Mouse (Mus musculus) kidney, postnatal 0 days (tissue): Measurements from ENCODE around the gene Sh3kbp1. TPM values are rescaled to one million over a fixed set of nuclear protein-coding genes. Genes with fewer than 3 reads are reported as not detected.

Experiments used
- ATAC-seq: fragments of 200-750 bp; cut with Nextera tagmentation; replicated peaks from 2 replicates; pipeline ENCODE4 v1.8.0; 2017; ENCODE audit warnings: low read depth, moderate number of reproducible peaks, moderate TSS enrichment, moderate library complexity; ENCODE audit not compliant: low FRiP score
- DNase-seq: peaks from one replicate; pipeline ENCODE4 v3.0.0-alpha.2; 2016; ENCODE audit warnings: low spot score
- H3K27ac ChIP-seq: fragments of 300-500 bp; sonication (generic); 2 replicates; pipeline ENCODE4 v1.5.1; 2014; ENCODE audit warnings: mild to moderate bottlenecking
- H3K27me3 ChIP-seq: fragments of 300-500 bp; sonication (generic); 2 replicates; pipeline ENCODE4 v1.6.1; 2014; ENCODE audit warnings: low read length, mixed read lengths; ENCODE audit not compliant: insufficient read depth
- H3K36me3 ChIP-seq: fragments of 300-500 bp; sonication (generic); 2 replicates; pipeline ENCODE4 v1.6.1; 2014; ENCODE audit warnings: low read length, mixed read lengths; ENCODE audit not compliant: insufficient read depth
- H3K4me1 ChIP-seq: fragments of 300-500 bp; sonication (generic); replicated peaks from 2 replicates; pipeline ENCODE4 v1.6.1; 2014; ENCODE audit warnings: antibody characterized with exemption, low read length, mixed read lengths; ENCODE audit not compliant: insufficient read depth
- H3K4me2 ChIP-seq: fragments of 300-500 bp; sonication (generic); 2 replicates; pipeline ENCODE4 v1.6.1; 2014; ENCODE audit warnings: mild to moderate bottlenecking, low read length, moderate library complexity, mixed read lengths
- H3K4me3 ChIP-seq: fragments of 300-500 bp; sonication (generic); replicated peaks from 2 replicates; pipeline ENCODE4 v1.5.1; 2014; ENCODE audit warnings: low read depth, low read length
- H3K9ac ChIP-seq: fragments of 300-500 bp; sonication (generic); 2 replicates; pipeline ENCODE4 v1.6.1; 2014; ENCODE audit warnings: low read depth, low read length
- H3K9me3 ChIP-seq: fragments of 300-500 bp; sonication (generic); replicated peaks from 2 replicates; pipeline ENCODE4 v1.6.1; 2016; ENCODE audit warnings: low read length, inconsistent platforms, mixed read lengths
- CTCF ChIP-seq: IDR thresholded peaks from 2 replicates; pipeline ENCODE4 v1.5.1; 2016; ENCODE audit warnings: antibody characterized with exemption, low read depth, mild to moderate bottlenecking, moderate library complexity
- WGBS: fragments of 180-500 bp; shearing (Covaris S2); extraction: QIAGEN DNeasy Blood & Tissue Kit; methylation state at CpG from one replicate; pipeline ENCODE4 v1.1.7; 2014; 5-methylcytosine and 5-hydroxymethylcytosine counted together
- polyA plus RNA-seq: library from polyadenylated mRNA; unstranded; fragments of >200 nt; fragmentation: Nextera tagmentation; extraction: Ambion mirVana; gene quantifications from 2 replicates; pipeline ENCODE4 v1.2.1, GENCODE M21; 2015

The Sh3kbp1 gene
- polyA plus RNA-seq, 1 experiment from 2014 or later: 31.5 TPM

DNA sequence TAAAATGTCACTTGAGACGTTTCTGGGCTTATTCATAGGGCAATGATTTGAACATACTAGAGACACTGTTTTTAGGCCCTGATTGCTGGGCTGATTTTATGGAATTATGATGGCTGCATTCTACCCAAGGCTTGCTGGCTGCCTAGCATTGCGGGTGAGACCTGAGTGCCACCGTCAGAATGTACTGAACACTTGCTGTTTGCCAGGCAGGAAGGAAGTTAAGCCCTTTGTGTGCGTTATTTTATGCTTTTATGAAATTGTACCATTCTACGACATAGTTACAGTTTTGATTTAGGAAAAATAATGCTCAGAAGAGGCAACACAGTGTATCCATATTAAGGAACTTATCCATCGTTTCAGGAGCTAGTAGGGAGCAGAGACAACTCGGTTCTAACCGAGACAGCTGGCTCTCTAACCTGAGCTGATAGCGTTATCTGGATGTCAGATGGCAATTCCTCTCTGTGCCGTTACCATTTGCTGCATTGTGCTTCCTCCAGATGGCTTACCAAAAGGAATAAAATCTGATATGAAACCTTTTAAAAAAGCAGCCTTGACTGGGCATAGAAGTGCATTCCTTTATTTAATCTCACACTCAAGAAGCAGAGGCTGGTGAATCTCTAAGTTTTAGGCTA lies 62.8 kb downstream of the Sh3kbp1 start:
- Histone ChIP-seq H3K27ac (no peak overlapping the region), H3K4me1 (no peaks in the 10 kb centered on the region), H3K9me3 (no peaks in the 10 kb centered on the region), H3K36me3 (no peaks in the 10 kb centered on the region), H3K4me2 (no peak overlapping the region), H3K9ac (no peak overlapping the region), H3K27me3 (no peaks in the 10 kb centered on the region), H3K4me3 (no peak overlapping the region)
- no peak for ATAC-seq
- no peak for TF ChIP-seq CTCF
- DNase-seq: no peak
- WGBS: 81% methylated on average over 10 of the region's 10 CpGs

DNA sequence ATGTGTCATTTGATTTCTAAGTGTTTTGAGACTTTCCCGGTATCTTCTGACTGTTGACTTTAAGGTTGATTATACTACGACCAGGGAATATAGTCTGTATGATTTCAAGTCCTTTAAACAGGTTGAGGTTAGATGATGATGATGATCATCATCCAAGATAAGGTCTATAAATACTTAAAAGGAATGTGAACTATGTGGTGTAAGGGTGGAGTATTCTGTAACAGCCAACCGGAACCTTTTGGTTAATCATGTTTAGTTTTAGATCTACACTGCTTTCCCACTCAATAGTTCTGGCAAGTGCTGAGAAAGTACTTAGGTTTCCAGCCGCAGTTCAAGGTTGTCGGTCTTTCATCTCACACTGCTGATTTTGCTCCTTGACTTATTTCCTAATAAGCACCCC lies 66.1 kb downstream of the Sh3kbp1 start:
- Histone ChIP-seq H3K4me2 (no peak overlapping the region), H3K4me1 (no peaks in the 10 kb centered on the region), H3K4me3 (no peak overlapping the region), H3K9me3 (no peaks in the 10 kb centered on the region), H3K36me3 (no peaks in the 10 kb centered on the region), H3K27ac (no peak overlapping the region), H3K27me3 (no peaks in the 10 kb centered on the region), H3K9ac (no peak overlapping the region)
- no peak for ATAC-seq
- TF ChIP-seq CTCF: no peak
- DNase-seq: no peak
- 77% methylated on average over 5 of the region's 5 CpGs for WGBS

DNA sequence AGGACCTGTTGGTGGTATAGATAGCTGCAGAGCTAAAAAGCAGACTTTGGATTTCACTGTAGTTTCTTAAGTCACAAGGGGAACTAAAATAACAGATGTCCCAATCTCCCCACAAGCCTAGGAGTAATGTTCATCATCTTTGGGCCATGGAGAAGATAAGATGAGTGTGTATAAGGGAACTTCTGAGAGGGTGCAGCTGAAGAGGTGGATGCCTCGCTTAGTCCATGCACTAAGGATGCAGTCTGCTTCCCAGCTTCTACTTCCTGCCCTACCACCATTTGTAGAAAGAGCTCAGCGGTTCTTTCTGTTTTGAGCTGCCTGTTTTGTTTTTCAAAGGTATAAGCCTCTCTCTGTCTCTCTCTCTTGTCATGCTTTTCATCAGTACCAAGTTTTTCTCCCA lies 69.5 kb downstream of the Sh3kbp1 start:
- no peak for TF ChIP-seq CTCF
- H3K36me3 ChIP-seq: no peaks in the 10 kb centered on the region
- ATAC-seq: no peak
- no peak overlapping the region for H3K9ac ChIP-seq
- WGBS: 25% methylated on average over 2 of the region's 2 CpGs
- DNase-seq: no peak
- H3K27me3 ChIP-seq: no peaks in the 10 kb centered on the region
- H3K4me3 ChIP-seq: no peak overlapping the region
- no peak overlapping the region for H3K4me2 ChIP-seq
- no peaks in the 10 kb centered on the region for H3K4me1 ChIP-seq
- H3K9me3 ChIP-seq: no peaks in the 10 kb centered on the region
- no peak overlapping the region for H3K27ac ChIP-seq

DNA sequence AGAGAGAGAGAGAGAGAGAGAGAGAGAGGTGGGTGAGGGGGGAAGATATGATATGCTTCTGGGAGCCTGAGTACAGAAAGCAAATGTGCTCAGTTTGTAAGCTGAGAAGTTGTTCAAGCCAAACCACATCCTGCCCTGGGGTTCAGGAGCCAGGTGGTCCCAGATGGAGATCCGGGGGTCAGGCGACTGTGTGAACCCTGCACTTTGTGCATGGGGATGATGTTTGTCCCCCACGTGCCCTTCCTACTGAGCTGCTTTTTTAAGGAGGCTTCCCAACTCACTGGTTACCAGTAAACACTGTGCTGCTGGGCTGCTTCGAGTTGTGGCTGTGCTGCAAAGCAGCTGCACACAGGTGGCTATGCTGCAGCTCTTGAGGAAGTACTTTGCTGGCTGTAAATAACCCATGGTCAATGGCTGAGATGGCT lies 70.0 kb downstream of the Sh3kbp1 start:
- ATAC-seq (peak; percentile 69), DNase-seq (peak; percentile 54)
- no peak overlapping the region; the same call in 1 of the 2 replicates for H3K27ac ChIP-seq
- 35% methylated on average over 4 of the region's 4 CpGs for WGBS
- no peak overlapping the region for H3K4me2 ChIP-seq
- no peak for TF ChIP-seq CTCF
- H3K9me3 ChIP-seq: no peaks in the 10 kb centered on the region
- no peak overlapping the region for H3K4me3 ChIP-seq
- no peaks in the 10 kb centered on the region for H3K27me3 ChIP-seq
- H3K36me3 ChIP-seq: no peaks in the 10 kb centered on the region
- no peak overlapping the region for H3K9ac ChIP-seq
- H3K4me1 ChIP-seq: no peaks in the 10 kb centered on the region

DNA sequence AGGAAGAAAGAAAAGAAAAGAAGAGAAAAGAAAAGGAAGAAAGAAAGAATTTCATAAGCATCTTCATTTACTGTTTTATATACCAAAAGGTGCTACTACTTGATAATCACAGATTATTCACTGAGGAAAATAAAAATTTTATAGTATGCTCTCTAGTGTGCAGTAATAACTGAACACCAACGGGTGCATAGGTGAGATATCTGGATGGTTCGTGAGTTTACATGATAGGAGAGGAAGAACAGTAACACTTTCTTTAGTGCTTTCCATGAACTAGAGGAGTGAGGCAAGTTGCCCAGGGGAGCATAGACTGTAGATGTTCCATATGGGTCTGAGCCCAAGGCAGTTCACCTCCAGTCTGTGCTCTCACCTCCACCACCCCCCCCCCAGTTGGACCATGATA lies 75.8 kb downstream of the Sh3kbp1 start:
- H3K4me2 ChIP-seq: no peak overlapping the region

DNA sequence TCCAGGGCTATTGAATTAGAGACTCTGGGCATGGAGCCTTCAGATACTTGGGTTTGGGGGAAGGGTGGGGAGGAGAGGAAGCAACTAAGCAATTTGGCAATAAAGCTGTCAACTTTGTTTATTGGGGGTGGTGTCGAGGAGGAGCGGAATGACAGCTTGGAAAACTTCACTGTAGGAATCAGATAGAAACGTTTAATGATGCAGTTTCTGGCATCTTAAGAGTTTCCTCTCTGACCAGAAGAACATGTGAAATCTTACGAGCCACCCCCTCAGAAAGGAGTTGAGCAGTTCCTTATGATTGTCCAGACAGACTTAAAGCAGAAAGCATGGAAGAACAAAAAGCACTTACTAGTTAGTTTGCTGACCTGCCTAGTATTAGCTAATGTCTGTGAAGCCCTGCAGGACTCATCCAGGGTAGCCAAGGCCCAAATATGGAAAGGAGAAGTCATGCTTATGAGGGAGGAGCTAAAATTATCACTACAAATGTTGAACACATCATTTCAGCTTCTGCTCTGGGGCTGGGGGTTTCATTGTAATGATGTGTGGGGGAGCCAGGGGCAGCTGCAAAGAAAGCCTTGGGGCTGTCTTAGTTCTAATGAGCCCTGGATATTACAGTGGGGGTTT lies 77.4 kb downstream of the Sh3kbp1 start:
- Histone ChIP-seq H3K27me3 (no peaks in the 10 kb centered on the region), H3K9me3 (no peaks in the 10 kb centered on the region), H3K9ac (no peak overlapping the region), H3K4me2 (no peak overlapping the region), H3K36me3 (no peaks in the 10 kb centered on the region), H3K4me3 (no peak overlapping the region), H3K4me1 (no peaks in the 10 kb centered on the region), H3K27ac (peak overlapping the region; percentile 54)
- WGBS: 43% methylated on average over 4 of the region's 4 CpGs
- peak; percentile 77 for DNase-seq
- no peak; the same call in 1 of the 2 replicates for ATAC-seq
- TF ChIP-seq CTCF: no peak

More for the DNA sequence above, 75.8 kb downstream of the Sh3kbp1 start:
- Histone ChIP-seq H3K36me3 (no peaks in the 10 kb centered on the region), H3K9ac (no peak overlapping the region), H3K27ac (no peak overlapping the region), H3K4me3 (no peak overlapping the region), H3K4me1 (no peaks in the 10 kb centered on the region), H3K27me3 (no peaks in the 10 kb centered on the region), H3K9me3 (no peaks in the 10 kb centered on the region)
- DNase-seq (no peak), ATAC-seq (no peak)
- 84% methylated on average over 2 of the region's 2 CpGs for WGBS
- TF ChIP-seq CTCF: no peak
